Mouse (Mus musculus) liver, adult (tissue): ENCODE data around the gene Med14.

ENCODE experiments used
- GATA4 ChIP-seq: IDR thresholded peaks from 2 replicates; pipeline ENCODE4 v1.6.1; 2014; ENCODE audit warnings: mild to moderate bottlenecking, low read length; ENCODE audit not compliant: insufficient replicate concordance

The Med14 gene

DNA sequence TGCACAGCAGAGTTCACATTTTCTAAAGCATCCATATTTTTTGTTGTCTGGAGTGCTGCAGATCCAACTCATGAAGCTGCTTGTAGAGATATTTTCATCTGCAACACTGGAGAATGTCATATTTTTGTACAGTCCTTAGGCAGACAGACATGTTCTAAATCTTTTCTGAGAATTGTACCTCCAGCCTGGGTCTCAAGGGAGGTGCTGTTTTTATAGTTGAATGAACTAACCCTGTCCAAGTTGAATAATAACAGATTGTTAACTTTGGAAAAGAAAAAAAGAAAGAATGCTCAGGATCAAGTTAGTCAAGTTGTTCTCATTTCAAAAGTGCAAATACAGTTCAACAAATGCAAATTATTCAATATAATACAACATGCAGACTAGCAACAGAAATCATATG, 21.5 kb downstream of the Med14 start:
- TF ChIP-seq GATA4: no peak

DNA sequence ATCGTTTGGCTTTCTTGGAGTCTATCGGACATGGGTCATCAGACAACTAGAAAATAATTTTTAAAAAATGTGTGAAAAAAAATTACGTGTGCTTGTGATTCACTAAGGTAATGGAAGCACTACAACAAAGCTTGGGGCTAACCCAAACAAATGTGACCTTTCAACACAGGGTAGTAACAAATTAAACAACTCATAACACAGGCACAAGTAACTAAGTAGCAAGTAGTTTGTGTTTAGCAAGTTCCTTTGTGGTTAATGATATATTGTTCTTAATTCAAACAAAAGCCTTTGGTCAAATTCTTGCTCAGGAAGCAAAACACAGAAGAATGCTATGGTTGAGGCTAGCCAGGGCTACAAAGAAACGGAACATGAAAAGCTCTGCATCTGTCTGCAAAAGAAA, 45.8 kb downstream of the Med14 start:
- TF ChIP-seq GATA4: no peak

DNA sequence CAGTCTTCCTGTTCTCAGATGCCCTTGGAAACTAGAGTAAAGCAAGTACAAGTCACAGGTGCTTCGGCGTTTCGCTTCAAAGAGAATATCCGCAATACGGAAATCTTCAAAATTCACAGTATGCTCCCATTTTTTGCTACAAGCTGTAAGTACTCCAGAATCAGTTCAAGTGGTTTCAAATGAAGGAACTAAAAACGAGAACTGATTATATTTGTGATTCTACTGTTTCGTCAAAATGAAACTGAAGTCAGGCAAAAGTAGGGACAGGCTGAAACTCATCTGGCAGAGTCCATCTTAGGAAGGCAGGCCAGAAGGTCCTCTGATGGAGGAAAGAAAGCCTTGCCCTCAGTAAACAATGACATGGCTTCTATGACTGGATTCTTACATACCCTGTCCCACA, 48.1 kb downstream of the Med14 start:
- TF ChIP-seq GATA4: no peak

DNA sequence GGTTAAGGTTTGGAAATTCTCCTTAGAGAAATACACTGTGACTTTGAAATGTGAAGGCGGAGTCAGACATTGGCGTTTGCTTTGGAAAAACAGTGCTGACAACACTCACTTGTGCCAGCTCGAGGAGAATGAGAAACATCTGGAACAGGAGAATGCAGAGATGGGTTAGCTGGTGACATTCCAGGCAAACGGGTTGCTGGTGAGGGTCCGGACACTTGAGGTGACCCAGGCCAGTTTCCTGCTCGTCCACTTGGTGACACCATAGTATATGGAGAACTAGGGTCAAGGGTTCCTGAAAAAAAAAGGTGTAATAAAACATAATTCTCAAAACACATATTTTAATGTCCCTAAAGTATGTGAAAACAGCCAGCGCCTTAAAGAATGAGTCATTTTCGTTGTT, 75.0 kb downstream of the Med14 start:
- no peak for TF ChIP-seq GATA4

DNA sequence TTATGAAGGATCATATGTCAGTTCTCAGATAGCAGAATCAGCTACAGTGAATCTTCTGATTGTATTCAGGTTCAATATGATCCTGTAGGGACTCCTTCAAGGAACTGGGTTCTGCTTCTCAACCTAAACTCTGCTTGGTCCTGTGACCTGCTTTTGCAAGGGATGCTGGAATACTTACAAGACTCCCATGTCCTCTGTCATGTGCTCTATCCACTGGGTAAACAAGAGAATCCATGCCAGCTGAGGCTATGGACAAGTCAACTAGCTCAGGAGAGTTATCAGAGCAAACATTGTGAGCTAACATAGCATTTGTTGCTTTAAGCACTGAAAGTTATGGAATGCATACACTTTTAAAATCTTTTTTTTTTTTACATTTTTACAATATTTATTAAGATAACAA, 75.8 kb downstream of the Med14 start:
- no peak for TF ChIP-seq GATA4

DNA sequence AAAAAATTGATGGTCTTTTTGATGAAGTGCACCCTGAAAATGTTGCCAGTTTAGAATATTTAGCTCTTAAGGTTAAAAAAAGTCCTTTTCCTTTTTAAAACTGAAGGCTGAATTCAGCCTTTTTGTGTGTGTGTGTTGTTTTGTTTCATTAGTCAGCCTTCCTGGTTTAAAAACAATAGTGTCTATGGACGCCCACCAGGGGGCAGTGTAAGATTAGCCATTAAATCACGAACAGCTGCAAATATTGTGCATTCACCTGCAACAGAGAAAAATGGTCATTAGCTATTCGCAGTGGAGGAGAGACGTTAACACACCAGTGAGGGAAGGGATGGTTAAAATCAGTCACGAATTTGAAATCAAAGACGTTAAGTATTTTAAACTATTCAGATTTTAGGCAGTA, 84.5 kb downstream of the Med14 start:
- TF ChIP-seq GATA4: no peak

DNA sequence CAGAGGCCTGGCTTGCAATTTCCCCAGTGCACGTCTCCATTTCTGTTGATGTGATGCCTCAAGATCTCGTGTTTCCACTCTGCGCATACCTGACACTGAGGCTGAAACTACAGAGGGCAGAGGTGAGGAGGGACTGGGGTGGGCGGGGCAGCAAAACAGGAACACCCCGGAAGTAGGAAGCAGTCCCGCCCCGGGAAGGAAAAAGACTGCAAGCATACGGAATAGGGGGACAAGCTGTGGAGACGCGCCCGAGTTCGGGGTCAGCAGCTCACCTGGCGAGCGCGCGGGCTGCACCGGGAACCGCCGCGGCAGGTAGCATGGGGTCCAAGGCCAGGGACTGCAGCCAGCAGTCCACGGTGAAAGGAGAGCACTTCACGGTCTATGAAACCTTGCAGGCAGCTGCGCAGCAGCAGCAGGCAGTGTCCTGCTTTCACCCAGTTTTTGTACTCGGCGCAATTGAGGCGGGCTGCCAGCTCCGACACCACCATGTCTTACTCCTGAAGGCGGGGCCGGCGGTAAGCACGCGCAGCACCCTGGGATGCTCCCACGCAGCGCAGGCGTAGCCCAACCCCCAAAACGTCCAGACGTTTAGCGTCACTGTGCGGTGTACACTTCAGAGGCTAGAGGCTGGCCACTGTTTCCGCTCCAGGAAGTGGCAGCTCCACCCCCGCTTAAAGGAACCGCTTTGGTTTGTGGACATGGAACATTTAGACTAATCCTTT, 88.7 kb downstream of the Med14 start, which contains the start of gene 1810030O07Rik:
Gene 1810030O07Rik (minus strand): TSS at position 615 of the 722 bp plus-strand sequence.
- no peak for TF ChIP-seq GATA4

DNA sequence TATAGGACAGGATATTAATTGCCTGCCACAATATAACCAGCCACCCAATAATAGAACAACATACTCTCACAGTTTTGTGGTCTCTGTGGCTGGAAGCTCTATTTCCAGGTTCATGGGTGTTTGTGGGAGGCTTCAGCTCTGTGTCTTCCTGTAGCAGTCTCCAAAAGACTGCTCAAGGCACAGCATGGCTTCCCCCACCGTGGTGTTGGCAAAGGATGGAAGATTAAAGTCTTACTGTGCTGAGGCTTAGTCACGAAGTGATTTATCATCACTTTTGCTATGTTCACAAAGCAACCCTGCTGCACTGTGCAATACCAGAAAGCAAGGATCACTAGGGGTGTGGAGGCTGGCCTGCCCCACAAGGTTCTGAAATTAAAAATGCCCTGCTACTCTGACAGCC, 108.0 kb downstream of the Med14 start:
- no peak for TF ChIP-seq GATA4

DNA sequence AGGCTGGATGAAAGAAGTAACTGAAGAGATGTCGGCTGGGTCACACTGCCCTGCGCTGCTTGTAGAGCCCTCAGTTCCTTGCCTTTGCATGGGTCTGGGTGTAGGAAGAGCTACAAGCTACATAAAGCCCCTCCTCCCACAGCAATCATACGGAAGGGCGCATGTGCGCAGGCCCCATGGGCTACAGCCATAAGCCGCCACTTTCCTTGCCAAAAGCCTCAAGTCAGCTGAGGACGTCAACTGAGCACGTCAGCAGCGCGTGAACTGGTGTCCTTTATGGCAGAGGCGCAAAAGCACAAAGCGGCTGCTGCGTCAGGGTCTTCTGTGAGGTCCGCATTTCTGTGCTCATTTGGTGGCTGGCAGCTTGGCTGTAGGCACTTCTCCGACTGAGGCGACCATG, 110.0 kb downstream of the Med14 start:
- no peak for TF ChIP-seq GATA4

DNA sequence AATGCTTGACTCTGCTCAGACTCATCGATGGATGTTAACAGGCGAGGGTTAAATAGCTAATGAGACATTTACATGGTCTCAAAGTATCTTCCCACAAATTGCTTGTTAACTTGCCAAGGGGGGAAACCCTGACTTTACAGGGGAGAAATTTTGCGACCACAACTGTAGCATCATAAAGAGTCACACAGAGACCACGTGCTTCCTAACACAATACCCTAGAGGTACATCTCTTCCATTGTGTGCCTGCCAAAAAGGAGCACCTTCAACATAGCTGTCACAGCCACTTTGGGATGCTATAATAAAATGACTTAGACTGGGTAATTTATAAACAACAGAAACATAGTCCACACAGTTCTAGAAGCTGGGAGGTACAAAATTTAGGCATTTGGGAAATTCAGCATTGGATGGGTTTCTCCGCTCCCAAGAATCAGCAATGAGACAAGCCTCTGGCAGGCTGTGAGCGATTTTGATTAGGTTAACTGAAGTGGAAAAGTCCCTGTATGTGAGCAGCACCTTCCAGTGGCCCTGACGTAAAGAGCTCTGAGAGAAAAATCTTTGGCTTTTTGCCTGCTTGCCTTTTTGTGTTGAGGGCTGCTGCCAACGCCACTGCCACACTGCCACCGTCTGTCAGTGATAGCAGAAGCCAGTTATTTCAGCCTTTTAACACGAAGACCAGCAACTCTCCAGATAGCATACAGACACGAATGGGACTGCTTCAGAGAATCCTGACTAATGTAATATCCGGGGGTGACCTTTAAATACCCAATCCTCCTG, 116.2 kb downstream of the Med14 start:
- TF ChIP-seq GATA4: no peak

DNA sequence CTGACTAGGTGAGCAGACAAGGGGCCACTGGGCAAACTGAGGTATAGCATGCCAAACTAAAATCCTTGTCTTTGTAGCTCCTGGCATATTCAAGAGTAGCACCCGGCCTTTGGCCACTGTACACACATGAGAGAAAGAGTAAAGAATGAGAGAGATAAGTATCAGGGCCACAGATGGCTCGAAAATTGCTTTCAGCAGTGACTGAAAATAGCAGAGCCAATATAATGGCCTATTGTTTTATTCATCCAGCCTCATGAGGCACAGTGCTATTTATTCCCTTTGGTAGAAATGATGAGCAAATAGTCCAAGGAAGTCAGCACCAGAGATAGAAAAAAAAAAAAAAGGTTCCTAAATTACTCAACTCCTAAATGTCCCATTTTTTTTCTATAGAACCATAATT, 116.9 kb downstream of the Med14 start:
- no peak for TF ChIP-seq GATA4
